Mouse (Mus musculus): ENCODE data around the gene Slc34a1.

Slc34a1 gene

GRCm38 (mm10) chr13:55444286-55444936 lies 46.4 kb downstream of the Slc34a1 start:
- DNase-seq (ENCODE audit: low spot score) = no peak

GRCm38 (mm10) chr13:55444937-55445315 lies 46.9 kb downstream of the Slc34a1 start, which contains the start of gene Grk6:
Grk6 (plus strand) TSS chr13:55445072.
- peak; percentile 98 for DNase-seq (ENCODE audit: low spot score)

GRCm38 (mm10) chr13:55445361-55446091 lies 47.5 kb downstream of the Slc34a1 start:
- no peak for DNase-seq (ENCODE audit: low spot score)

- DNase-seq (ENCODE audit: low spot score) = no peak
Measured at GRCm38 (mm10) chr13:55446483-55447105, 48.6 kb downstream of the Slc34a1 start.

- DNase-seq (ENCODE audit: low spot score) = no peak
Measured at GRCm38 (mm10) chr13:55447543-55447943, 49.6 kb downstream of the Slc34a1 start.

GRCm38 (mm10) chr13:55448131-55448530 lies 50.1 kb downstream of the Slc34a1 start:
- DNase-seq (ENCODE audit: low spot score) = no peak

- DNase-seq (ENCODE audit: low spot score) = no peak
Measured at GRCm38 (mm10) chr13:55449205-55449604, 51.2 kb downstream of the Slc34a1 start.

GRCm38 (mm10) chr13:55449679-55450441 lies 51.9 kb downstream of the Slc34a1 start:
- DNase-seq (ENCODE audit: low spot score) = no peak

GRCm38 (mm10) chr13:55450511-55450980 lies 52.6 kb downstream of the Slc34a1 start:
- DNase-seq (ENCODE audit: low spot score) = peak; percentile 70

GRCm38 (mm10) chr13:55451296-55451695 lies 53.3 kb downstream of the Slc34a1 start:
- DNase-seq (ENCODE audit: low spot score) = no peak

- no peak for DNase-seq (ENCODE audit: low spot score)
Measured at GRCm38 (mm10) chr13:55451785-55452549, 54.0 kb downstream of the Slc34a1 start.

- no peak for DNase-seq (ENCODE audit: low spot score)
Measured at GRCm38 (mm10) chr13:55462965-55463364, 65.0 kb downstream of the Slc34a1 start.

- no peak for DNase-seq (ENCODE audit: low spot score)
Measured at GRCm38 (mm10) chr13:55463399-55464026, 65.5 kb downstream of the Slc34a1 start.

GRCm38 (mm10) chr13:55464027-55464884 lies 66.3 kb downstream of the Slc34a1 start, which contains the start of gene Prr7:
Prr7 (plus strand) TSS chr13:55464267.
- peak; percentile 59 for DNase-seq (ENCODE audit: low spot score)

GRCm38 (mm10) chr13:55465184-55465583 lies 67.2 kb downstream of the Slc34a1 start:
- DNase-seq (ENCODE audit: low spot score) = no peak

Measured in ovary, postnatal 36 days (tissue).